In the genomic region with DNA sequence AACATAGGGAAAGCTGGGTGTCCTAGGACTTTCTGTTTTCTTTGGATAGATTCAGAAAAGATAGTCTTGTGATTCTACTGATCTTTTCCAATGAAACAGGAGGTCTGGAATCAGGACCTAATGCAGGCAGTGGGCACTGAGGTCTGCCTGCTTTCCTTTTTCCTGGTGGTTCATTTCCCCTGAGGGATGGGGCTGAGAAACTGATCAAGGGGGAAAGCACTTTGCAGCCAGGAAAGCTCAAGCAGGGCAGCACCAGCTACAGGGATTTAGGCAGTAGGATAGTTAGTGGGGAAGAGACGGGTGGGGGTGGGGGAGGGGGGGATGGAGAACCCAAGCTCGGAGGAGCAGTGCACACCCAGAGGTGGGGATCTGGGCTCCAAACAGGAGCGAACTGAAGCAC, we compare ENCODE assay signal across 15 mouse cellular contexts.
"Had no signal": no experiment of that assay in that cellular context is flagged by ENCODE, and none has a peak within 500 bp of the region (broad histone marks: within the 10 kb centered on the region; RNA-seq: fewer than 3 reads in every experiment).

No protein-coding gene starts in this region.

- H3K27ac ChIP-seq: kidney, postnatal 0 days; limb, embryonic 15.5 days; liver, embryonic 12.5 days; midbrain, embryonic 10.5 days; neural tube, embryonic 15.5 days had no signal

- H3K9me3 ChIP-seq: limb, embryonic 15.5 days; liver, embryonic 12.5 days; midbrain, embryonic 10.5 days; neural tube, embryonic 15.5 days had no signal

- ATAC-seq: liver, embryonic 12.5 days; midbrain, embryonic 16.5 days had no signal

- H3K9ac ChIP-seq: limb, embryonic 15.5 days; liver, embryonic 12.5 days; lung, embryonic 14.5 days; neural tube, embryonic 15.5 days had no signal

- H3K36me3 ChIP-seq: neural tube, embryonic 15.5 days had no signal

- H3K4me3 ChIP-seq: limb, embryonic 15.5 days; liver, embryonic 12.5 days; midbrain, embryonic 10.5 days; neural tube, embryonic 15.5 days had no signal

- DNase-seq: kidney, postnatal 36 days; layer of hippocampus, adult 9-11 months; layer of hippocampus, postnatal 36 days; lung, postnatal 10 days; lung, postnatal 4 days; right cerebral cortex, adult 18-20 months; right cerebral cortex, postnatal 25 days; thymus, postnatal 36 days had no signal

- H3K27me3 ChIP-seq: limb, embryonic 15.5 days; liver, embryonic 12.5 days; neural tube, embryonic 15.5 days had no signal

- H3K4me2 ChIP-seq: limb, embryonic 15.5 days; liver, embryonic 12.5 days; lung, embryonic 14.5 days; neural tube, embryonic 15.5 days had no signal
